In the genomic region with DNA sequence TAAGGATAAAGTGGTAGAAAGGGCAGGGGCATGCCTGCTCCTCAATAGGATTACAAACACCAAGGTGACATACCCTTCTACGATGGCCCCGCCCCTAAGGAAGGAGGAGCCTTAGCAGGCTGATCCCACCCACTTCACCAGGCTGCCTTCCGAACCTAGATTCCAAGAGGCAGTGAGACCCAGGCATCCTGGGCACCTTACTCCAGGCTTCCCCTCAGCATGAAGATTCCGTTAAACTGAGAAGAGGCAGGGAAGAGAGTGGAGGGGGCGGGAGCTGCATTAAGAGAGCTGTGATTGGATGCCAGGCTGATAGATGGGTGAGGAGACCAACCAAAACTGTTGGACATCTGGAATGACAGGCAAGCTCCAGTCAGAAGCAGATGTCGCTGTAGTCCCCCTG, we compare ENCODE assay signal across 9 mouse cellular contexts.
DNase-seq lines count a peak whose midpoint lies in the region; ATAC-seq lines count a peak whose summit lies in the region.
"Had no signal": no experiment of that assay in that cellular context is flagged by ENCODE, and none has a peak within 500 bp of the region (broad histone marks: within the 10 kb centered on the region; RNA-seq: fewer than 3 reads in every experiment).

No protein-coding gene starts in this region.

- peak overlapping the region; percentile 22 for H3K4me3 ChIP-seq in embryonic facial prominence, embryonic 14.5 days (ENCODE audit: low read depth, low read length)
- peak overlapping the region; percentile 40 for H3K4me3 ChIP-seq in heart, embryonic 13.5 days
- H3K4me3 ChIP-seq in kidney, embryonic 14.5 days (ENCODE audit: low read length), result peak overlapping the region; percentile 25; the same call in 1 of the 2 replicates
- peak overlapping the region; percentile 19; the same call in 1 of the 2 replicates for H3K4me3 ChIP-seq in limb, embryonic 11.5 days (ENCODE audit: low read depth, low read length)
- H3K4me3 ChIP-seq in neural tube, embryonic 11.5 days (ENCODE audit: low read depth, low read length), result no peak overlapping the region
- H3K4me3 ChIP-seq: liver, embryonic 15.5 days had no signal

- H3K4me1 ChIP-seq in embryonic facial prominence, embryonic 14.5 days (ENCODE audit: control insufficient read depth, insufficient read depth, low read length), result peaks cover 27% of the 10 kb centered on the region
- H3K4me1 ChIP-seq in heart, embryonic 13.5 days, result peaks cover 54% of the 10 kb centered on the region
- peaks cover 7% of the 10 kb centered on the region; the same call in 1 of the 2 replicates for H3K4me1 ChIP-seq in kidney, embryonic 14.5 days (ENCODE audit: control insufficient read depth, insufficient read depth, low read length)
- peaks cover 23% of the 10 kb centered on the region for H3K4me1 ChIP-seq in limb, embryonic 11.5 days (ENCODE audit: control insufficient read depth, insufficient read depth, low read length)
- H3K4me1 ChIP-seq in neural tube, embryonic 11.5 days (ENCODE audit: control insufficient read depth, insufficient read depth, low read length), result peaks cover 13% of the 10 kb centered on the region
- H3K4me1 ChIP-seq: liver, embryonic 15.5 days had no signal

- H3K27ac ChIP-seq in embryonic facial prominence, embryonic 14.5 days (replicated peaks; ENCODE audit: low read depth, low read length), result peak overlapping the region; percentile 16
- 0 out of 2 replicates have a peak overlapping the region, but pooled peaks have one; percentile 12 for H3K27ac ChIP-seq in heart, embryonic 13.5 days (replicated peaks)
- H3K27ac ChIP-seq in kidney, embryonic 14.5 days (ENCODE audit: low read depth, low read length), result no peak overlapping the region
- H3K27ac ChIP-seq in limb, embryonic 11.5 days (replicated peaks; ENCODE audit: low read depth, low read length), result no peak overlapping the region
- H3K27ac ChIP-seq in neural tube, embryonic 11.5 days (ENCODE audit: low read depth, low read length), result peak overlapping the region; percentile 64; the same call in 1 of the 2 replicates
- H3K27ac ChIP-seq: liver, embryonic 15.5 days had no signal

- ATAC-seq in embryonic facial prominence, embryonic 14.5 days (ENCODE audit: low read depth), result peak; percentile 85
- ATAC-seq in heart, embryonic 13.5 days (ENCODE audit: extremely low read depth, insufficient number of reproducible peaks, low FRiP score, low TSS enrichment), result no peak
- ATAC-seq in kidney, embryonic 14.5 days (ENCODE audit: low FRiP score, low TSS enrichment), result peak; percentile 84
- peak; percentile 71 for ATAC-seq in limb, embryonic 11.5 days (ENCODE audit: insufficient number of reproducible peaks, low FRiP score, low TSS enrichment, low read depth)
- peak; percentile 76 for ATAC-seq in neural tube, embryonic 11.5 days (ENCODE audit: insufficient read depth, low FRiP score, low TSS enrichment)

- H3K36me3 ChIP-seq in embryonic facial prominence, embryonic 14.5 days (ENCODE audit: control insufficient read depth, insufficient read depth, low read length), result no peaks in the 10 kb centered on the region
- H3K36me3 ChIP-seq in heart, embryonic 13.5 days, result no peaks in the 10 kb centered on the region
- no peaks in the 10 kb centered on the region for H3K36me3 ChIP-seq in kidney, embryonic 14.5 days (ENCODE audit: control insufficient read depth, insufficient read depth, low read length)
- no peaks in the 10 kb centered on the region for H3K36me3 ChIP-seq in limb, embryonic 11.5 days (ENCODE audit: control insufficient read depth, insufficient read depth, low read length)
- no peaks in the 10 kb centered on the region for H3K36me3 ChIP-seq in neural tube, embryonic 11.5 days (ENCODE audit: control insufficient read depth, insufficient read depth, low read length)
- H3K36me3 ChIP-seq: liver, embryonic 15.5 days had no signal

- H3K4me2 ChIP-seq in embryonic facial prominence, embryonic 14.5 days (ENCODE audit: low read depth, low read length), result peak overlapping the region; percentile 49
- H3K4me2 ChIP-seq in heart, embryonic 13.5 days, result peak overlapping the region; percentile 54
- peak overlapping the region; percentile 30 for H3K4me2 ChIP-seq in kidney, embryonic 14.5 days (replicated peaks; ENCODE audit: low read depth, low read length)
- H3K4me2 ChIP-seq in limb, embryonic 11.5 days (ENCODE audit: low read depth, severe bottlenecking), result peak overlapping the region; percentile 26
- H3K4me2 ChIP-seq in neural tube, embryonic 11.5 days (ENCODE audit: low read depth), result peak overlapping the region; percentile 3; the same call in 1 of the 2 replicates
- H3K4me2 ChIP-seq: liver, embryonic 15.5 days had no signal

- WGBS in embryonic facial prominence, embryonic 14.5 days, result under 1% methylated on average over 6 of the region's 6 CpGs
- 5% methylated on average over 6 of the region's 6 CpGs for WGBS in heart, embryonic 13.5 days
- WGBS in kidney, embryonic 14.5 days, result 3% methylated on average over 6 of the region's 6 CpGs
- 0% methylated on average over 6 of the region's 6 CpGs for WGBS in limb, embryonic 11.5 days
- 2% methylated on average over 6 of the region's 6 CpGs for WGBS in neural tube, embryonic 11.5 days

- no peaks in the 10 kb centered on the region for H3K9me3 ChIP-seq in embryonic facial prominence, embryonic 14.5 days (ENCODE audit: control insufficient read depth, low read length)
- no peaks in the 10 kb centered on the region for H3K9me3 ChIP-seq in heart, embryonic 13.5 days
- no peaks in the 10 kb centered on the region for H3K9me3 ChIP-seq in kidney, embryonic 14.5 days (ENCODE audit: control insufficient read depth, low read length)
- no peaks in the 10 kb centered on the region for H3K9me3 ChIP-seq in limb, embryonic 11.5 days (ENCODE audit: control insufficient read depth, low read length)
- H3K9me3 ChIP-seq in neural tube, embryonic 11.5 days (ENCODE audit: control insufficient read depth, low read length), result no peaks in the 10 kb centered on the region
- H3K9me3 ChIP-seq: liver, embryonic 15.5 days had no signal

- H3K9ac ChIP-seq in embryonic facial prominence, embryonic 14.5 days (ENCODE audit: low read depth, low read length), result no peak overlapping the region; the same call in 1 of the 2 replicates
- H3K9ac ChIP-seq in heart, embryonic 13.5 days, result no peak overlapping the region
- H3K9ac ChIP-seq in kidney, embryonic 14.5 days (ENCODE audit: low read depth, low read length), result no peak overlapping the region
- no peak overlapping the region for H3K9ac ChIP-seq in limb, embryonic 11.5 days (ENCODE audit: low read length)
- peak overlapping the region; percentile 31 for H3K9ac ChIP-seq in neural tube, embryonic 11.5 days (ENCODE audit: low read length)
- H3K9ac ChIP-seq: liver, embryonic 15.5 days had no signal

- peak; percentile 6 for DNase-seq in thymus, postnatal 14 days
- DNase-seq in thymus, postnatal 0 days (ENCODE audit: low spot score), result no peak
- DNase-seq in embryonic facial prominence, embryonic 14.5 days (ENCODE audit: low spot score), result peak; percentile 77
- peak; percentile 85 for DNase-seq in limb, embryonic 11.5 days (ENCODE audit: low spot score)
- DNase-seq in neural tube, embryonic 11.5 days (ENCODE audit: low spot score), result peak; percentile 80
- DNase-seq in urinary bladder, postnatal 25 days (ENCODE audit: low spot score), result peak; percentile 36

- no peaks in the 10 kb centered on the region for H3K27me3 ChIP-seq in embryonic facial prominence, embryonic 14.5 days (replicated peaks; ENCODE audit: control insufficient read depth, insufficient read depth, low read length)
- no peaks in the 10 kb centered on the region for H3K27me3 ChIP-seq in heart, embryonic 13.5 days (replicated peaks)
- H3K27me3 ChIP-seq in kidney, embryonic 14.5 days (ENCODE audit: control insufficient read depth, insufficient read depth, low read length), result no peaks in the 10 kb centered on the region
- H3K27me3 ChIP-seq in limb, embryonic 11.5 days (ENCODE audit: control insufficient read depth, insufficient read depth, low read length), result peaks cover 4% of the 10 kb centered on the region
- H3K27me3 ChIP-seq in neural tube, embryonic 11.5 days (ENCODE audit: control insufficient read depth, insufficient read depth, low read length), result no peaks in the 10 kb centered on the region
- H3K27me3 ChIP-seq: liver, embryonic 15.5 days had no signal

Comparison
In these comparisons a context has a peak if more than half of its experiments do, and no peak if none do; other contexts are left out.
1. H3K27ac ChIP-seq: peak in embryonic facial prominence, embryonic 14.5 days (single experiment), heart, embryonic 13.5 days (single experiment) and neural tube, embryonic 11.5 days (single experiment); none in kidney, embryonic 14.5 days (single experiment) and limb, embryonic 11.5 days (single experiment).
2. H3K4me2 ChIP-seq: peak in every context shown above with its lines; median percentile 54 in heart, embryonic 13.5 days; 49 in embryonic facial prominence, embryonic 14.5 days; 30 in kidney, embryonic 14.5 days; 26 in limb, embryonic 11.5 days; 3 in neural tube, embryonic 11.5 days.